Mouse (Mus musculus): ENCODE measurements around the gene Gpbar1.
"Not testable (repeated sequence)": the region's sequence is repeated elsewhere in the genome, so short reads cannot be mapped to it uniquely, and the experiment has no call there.

Gpbar1 gene

GRCm38 (mm10) chr1:74316114-74316827 lies 37.9 kb downstream of the Gpbar1 start:
- DNase-seq (ENCODE audit: low spot score in 2 of 2) = no peak

GRCm38 (mm10) chr1:74318711-74319110 lies 40.4 kb downstream of the Gpbar1 start:
- DNase-seq (ENCODE audit: low spot score in 2 of 2) = no peak

DNA sequence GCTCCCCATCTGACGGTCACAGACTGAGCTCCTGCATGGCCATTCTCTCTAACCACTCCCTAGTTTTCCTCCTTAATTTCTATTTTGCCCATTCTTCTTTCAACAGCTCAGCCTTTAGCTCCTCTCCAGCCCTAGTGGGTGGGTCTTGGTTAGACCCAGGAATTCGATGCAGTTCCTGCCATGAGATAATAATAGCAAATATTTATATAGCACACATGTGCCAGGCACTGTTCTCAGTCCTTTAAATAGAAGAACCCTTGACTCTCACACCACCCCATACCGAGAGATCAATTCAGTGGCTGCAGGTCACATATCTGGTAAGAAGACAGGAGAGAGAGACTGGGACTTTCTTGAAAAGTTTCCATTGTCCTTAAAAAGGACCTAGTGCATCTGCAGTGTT lies 43.0 kb downstream of the Gpbar1 start:
- no peak for DNase-seq (ENCODE audit: low spot score in 2 of 2)

DNA sequence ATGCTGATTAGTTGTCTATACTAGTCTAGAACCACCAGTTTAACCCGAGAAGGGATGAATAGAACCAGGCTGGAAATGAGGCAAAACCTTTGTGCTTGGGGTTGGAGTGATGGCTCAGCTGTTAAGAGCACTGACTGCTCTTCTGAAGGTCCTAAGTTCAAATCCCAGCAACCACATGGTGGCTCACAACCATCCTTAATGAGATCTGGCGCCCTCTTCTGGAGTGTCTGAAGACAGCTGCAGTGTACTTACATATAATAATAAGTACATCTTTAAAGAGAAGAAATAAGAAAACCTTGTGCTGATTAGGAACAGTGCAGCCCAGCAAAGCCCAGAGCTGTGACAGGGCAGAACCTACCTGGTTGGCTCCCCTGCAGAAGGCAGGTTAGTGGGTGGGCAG lies 48.6 kb downstream of the Gpbar1 start:
- DNase-seq (ENCODE audit: low spot score in 2 of 2) = not testable (repeated sequence)

Data from frontal cortex, postnatal 10 days (tissue).